19 mouse cellular contexts compared by ENCODE assay signal in genomic region chr4:99177255-99177654, GRCm38 (mm10).
"Had no signal": no experiment of that assay in that cellular context is flagged by ENCODE, and none has a peak within 500 bp of the region (broad histone marks: within the 10 kb centered on the region; RNA-seq: fewer than 3 reads in every experiment).

No protein-coding gene starts in this region.

- DNase-seq: lung, adult 18-20 months; lung, embryonic 14.5 days; lung, postnatal 10 days; lung, postnatal 4 days; retina, postnatal 1 day; right cerebral cortex, adult 18-20 months; right cerebral cortex, postnatal 25 days; right cerebral cortex, postnatal 4 days; spleen, adult 18-20 months; thymus, adult 18-20 months; thymus, postnatal 14 days; thymus, postnatal 36 days had no signal

- H3K4me1 ChIP-seq: megakaryocyte, embryonic 14.5 days; midbrain, embryonic 13.5 days; neural tube, embryonic 13.5 days had no signal

- H3K9me3 ChIP-seq: megakaryocyte, embryonic 14.5 days; midbrain, embryonic 13.5 days; midbrain, embryonic 15.5 days; neural tube, embryonic 13.5 days; neural tube, embryonic 15.5 days had no signal

- H3K27ac ChIP-seq: midbrain, embryonic 13.5 days; midbrain, embryonic 15.5 days; neural tube, embryonic 13.5 days; neural tube, embryonic 15.5 days had no signal

- H3K27me3 ChIP-seq: midbrain, embryonic 13.5 days; midbrain, embryonic 15.5 days; neural tube, embryonic 13.5 days; neural tube, embryonic 15.5 days had no signal

- H3K36me3 ChIP-seq: midbrain, embryonic 13.5 days; midbrain, embryonic 15.5 days; neural tube, embryonic 13.5 days; neural tube, embryonic 15.5 days had no signal

- ATAC-seq: midbrain, embryonic 13.5 days; midbrain, embryonic 15.5 days had no signal

- H3K4me2 ChIP-seq: lung, embryonic 14.5 days; midbrain, embryonic 11.5 days; midbrain, embryonic 13.5 days; midbrain, embryonic 15.5 days; neural tube, embryonic 13.5 days; neural tube, embryonic 15.5 days had no signal

- H3K4me3 ChIP-seq: megakaryocyte, embryonic 14.5 days; midbrain, embryonic 13.5 days; midbrain, embryonic 15.5 days; myocyte; neural tube, embryonic 13.5 days; neural tube, embryonic 15.5 days had no signal

- H3K9ac ChIP-seq: lung, embryonic 14.5 days; midbrain, embryonic 13.5 days; midbrain, embryonic 15.5 days; neural tube, embryonic 13.5 days; neural tube, embryonic 15.5 days had no signal
